Mouse (Mus musculus) lung, postnatal 0 days (tissue): ENCODE data around the gene Mia.

Source experiments
- CTCF ChIP-seq: IDR thresholded peaks from 2 replicates; pipeline ENCODE4 v1.5.1; 2016; ENCODE audit warnings: antibody characterized with exemption, mild to moderate bottlenecking
- EP300 ChIP-seq: IDR thresholded peaks from 2 replicates; pipeline ENCODE4 v1.6.1; 2016; ENCODE audit warnings: antibody characterized with exemption, mild to moderate bottlenecking, control low read depth

- TF ChIP-seq CTCF (no peak), EP300 (no peak)
Observed at GRCm38 (mm10) chr7:27192434-27192833, 11.5 kb upstream of the Mia start.
